Mouse (Mus musculus): Measurements from ENCODE around the gene Cacna2d3.

The Cacna2d3 gene

GRCm38 (mm10) chr14:29324430-29324782 lies 397.3 kb downstream of the Cacna2d3 start:
- H3K9me3 ChIP-seq (ENCODE audit: low read length), result no peaks in the 10 kb centered on the region
- no peaks in the 10 kb centered on the region for H3K4me1 ChIP-seq (replicated peaks; ENCODE audit: low read depth, low read length)
- TF ChIP-seq POU5F1 (IDR thresholded peaks at IDR 0.05; ENCODE audit: borderline replicate concordance, low read length) (no peak), CTCF (conservative IDR thresholded peaks at IDR 0.05; ENCODE audit: low read length) (no peak), NANOG (IDR thresholded peaks at IDR 0.05; ENCODE audit: borderline replicate concordance, low read length) (no peak)
- H3K27me3 ChIP-seq (ENCODE audit: insufficient read depth, low read length), result no peaks in the 10 kb centered on the region; the same call in 1 of the 2 replicates
- H3K4me3 ChIP-seq (replicated peaks; ENCODE audit: low read length), result no peak overlapping the region
- no peaks in the 10 kb centered on the region for H3K36me3 ChIP-seq (ENCODE audit: insufficient read depth, low read length)

- Histone ChIP-seq H3K9me3 (ENCODE audit: low read length) (no peaks in the 10 kb centered on the region), H3K4me1 (replicated peaks; ENCODE audit: low read depth, low read length) (no peaks in the 10 kb centered on the region), H3K36me3 (ENCODE audit: insufficient read depth, low read length) (no peaks in the 10 kb centered on the region), H3K4me3 (replicated peaks; ENCODE audit: low read length) (no peak overlapping the region), H3K27me3 (ENCODE audit: insufficient read depth, low read length) (no peaks in the 10 kb centered on the region; the same call in 1 of the 2 replicates)
- TF ChIP-seq POU5F1 (IDR thresholded peaks at IDR 0.05; ENCODE audit: borderline replicate concordance, low read length) (no peak), NANOG (IDR thresholded peaks at IDR 0.05; ENCODE audit: borderline replicate concordance, low read length) (no peak), CTCF (conservative IDR thresholded peaks at IDR 0.05; ENCODE audit: low read length) (no peak)
Measured at GRCm38 (mm10) chr14:29323718-29324429, 397.8 kb downstream of the Cacna2d3 start.

GRCm38 (mm10) chr14:29313431-29313830 lies 408.2 kb downstream of the Cacna2d3 start:
- H3K27me3 ChIP-seq (ENCODE audit: insufficient read depth, low read length), result no peaks in the 10 kb centered on the region
- H3K36me3 ChIP-seq (ENCODE audit: insufficient read depth, low read length), result no peaks in the 10 kb centered on the region
- H3K4me1 ChIP-seq (replicated peaks; ENCODE audit: low read depth, low read length), result no peaks in the 10 kb centered on the region
- TF ChIP-seq CTCF (conservative IDR thresholded peaks at IDR 0.05; ENCODE audit: low read length), result no peak
- TF ChIP-seq NANOG (IDR thresholded peaks at IDR 0.05; ENCODE audit: borderline replicate concordance, low read length), result no peak
- no peak for TF ChIP-seq POU5F1 (IDR thresholded peaks at IDR 0.05; ENCODE audit: borderline replicate concordance, low read length)
- peaks cover 8% of the 10 kb centered on the region; the same call in 1 of the 2 replicates for H3K9me3 ChIP-seq (ENCODE audit: low read length)
- H3K4me3 ChIP-seq (replicated peaks; ENCODE audit: low read length), result no peak overlapping the region

GRCm38 (mm10) chr14:29305623-29306022 lies 416.0 kb downstream of the Cacna2d3 start:
- no peaks in the 10 kb centered on the region for H3K4me1 ChIP-seq (replicated peaks; ENCODE audit: low read depth, low read length)
- no peaks in the 10 kb centered on the region for H3K27me3 ChIP-seq (ENCODE audit: insufficient read depth, low read length)
- H3K9me3 ChIP-seq (ENCODE audit: low read length), result no peaks in the 10 kb centered on the region
- H3K36me3 ChIP-seq (ENCODE audit: insufficient read depth, low read length), result no peaks in the 10 kb centered on the region
- no peak overlapping the region for H3K4me3 ChIP-seq (replicated peaks; ENCODE audit: low read length)
- TF ChIP-seq NANOG (IDR thresholded peaks at IDR 0.05; ENCODE audit: borderline replicate concordance, low read length), result no peak
- TF ChIP-seq POU5F1 (IDR thresholded peaks at IDR 0.05; ENCODE audit: borderline replicate concordance, low read length), result no peak
- TF ChIP-seq CTCF (conservative IDR thresholded peaks at IDR 0.05; ENCODE audit: low read length), result no peak

DNA sequence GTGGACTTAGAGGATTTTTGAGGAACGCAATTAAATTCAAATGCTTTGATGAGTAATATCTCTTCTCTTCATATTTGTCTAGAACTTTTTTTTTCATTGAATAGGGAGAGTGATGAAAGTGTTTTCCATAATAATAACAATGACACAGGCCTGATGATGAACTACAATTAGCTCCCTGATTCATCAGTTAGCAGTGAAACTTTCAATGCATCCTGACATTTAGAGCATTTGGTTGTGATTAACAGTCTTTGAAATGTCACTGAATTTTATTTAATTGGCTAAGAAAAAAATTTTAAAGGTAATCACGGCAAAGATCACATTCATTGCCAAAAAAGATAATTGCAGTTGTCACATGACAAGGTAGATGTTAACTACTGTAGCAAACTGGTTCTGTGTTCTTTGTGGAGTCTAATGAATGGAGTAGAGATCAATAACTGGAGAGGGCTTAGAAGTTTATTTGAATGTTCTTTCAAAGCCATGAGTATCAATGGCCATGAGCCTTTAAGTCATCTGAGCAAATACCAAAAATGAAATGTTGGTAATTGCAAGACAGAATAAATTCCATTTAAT lies 425.4 kb downstream of the Cacna2d3 start:
- TF ChIP-seq POU5F1 (IDR thresholded peaks at IDR 0.05; ENCODE audit: borderline replicate concordance, low read length), result no peak
- H3K36me3 ChIP-seq (ENCODE audit: insufficient read depth, low read length), result no peaks in the 10 kb centered on the region
- H3K4me1 ChIP-seq (replicated peaks; ENCODE audit: low read depth, low read length), result no peaks in the 10 kb centered on the region
- H3K4me3 ChIP-seq (replicated peaks; ENCODE audit: low read length), result no peak overlapping the region
- no peaks in the 10 kb centered on the region for H3K9me3 ChIP-seq (ENCODE audit: low read length)
- no peaks in the 10 kb centered on the region for H3K27me3 ChIP-seq (ENCODE audit: insufficient read depth, low read length)

GRCm38 (mm10) chr14:29278901-29279300 lies 442.8 kb downstream of the Cacna2d3 start:
- no peaks in the 10 kb centered on the region for H3K9me3 ChIP-seq (ENCODE audit: low read length)
- H3K4me1 ChIP-seq (replicated peaks; ENCODE audit: low read depth, low read length), result no peaks in the 10 kb centered on the region
- no peaks in the 10 kb centered on the region for H3K27me3 ChIP-seq (ENCODE audit: insufficient read depth, low read length)
- H3K4me3 ChIP-seq (replicated peaks; ENCODE audit: low read length), result no peak overlapping the region
- TF ChIP-seq POU5F1 (IDR thresholded peaks at IDR 0.05; ENCODE audit: borderline replicate concordance, low read length), result no peak
- no peak for TF ChIP-seq NANOG (IDR thresholded peaks at IDR 0.05; ENCODE audit: borderline replicate concordance, low read length)
- no peak for TF ChIP-seq CTCF (conservative IDR thresholded peaks at IDR 0.05; ENCODE audit: low read length)
- no peaks in the 10 kb centered on the region for H3K36me3 ChIP-seq (ENCODE audit: insufficient read depth, low read length)

DNA sequence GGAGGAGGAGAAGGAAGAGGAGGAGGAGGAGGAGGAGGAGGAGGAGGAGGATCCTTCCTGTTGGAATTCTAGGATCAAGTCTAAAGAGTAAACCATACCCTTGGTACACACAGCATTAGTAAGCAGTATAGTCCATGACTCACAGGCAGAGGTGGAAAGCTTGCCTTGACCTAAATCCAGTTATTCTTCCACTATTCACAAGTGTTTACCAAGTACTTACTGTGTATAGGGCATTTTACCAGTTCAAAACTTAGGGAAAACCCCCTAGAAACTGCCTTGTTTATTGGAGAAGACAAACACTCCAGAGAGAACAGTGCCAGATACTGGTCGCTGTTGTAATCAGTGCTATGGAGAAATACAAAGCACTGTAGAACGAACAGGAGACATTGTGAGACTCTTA lies 443.3 kb downstream of the Cacna2d3 start:
- Histone ChIP-seq H3K4me1 (replicated peaks; ENCODE audit: low read depth, low read length) (no peaks in the 10 kb centered on the region), H3K27me3 (ENCODE audit: insufficient read depth, low read length) (no peaks in the 10 kb centered on the region), H3K36me3 (ENCODE audit: insufficient read depth, low read length) (no peaks in the 10 kb centered on the region), H3K4me3 (replicated peaks; ENCODE audit: low read length) (no peak overlapping the region), H3K9me3 (ENCODE audit: low read length) (no peaks in the 10 kb centered on the region)
- TF ChIP-seq CTCF (conservative IDR thresholded peaks at IDR 0.05; ENCODE audit: low read length) (no peak), POU5F1 (IDR thresholded peaks at IDR 0.05; ENCODE audit: borderline replicate concordance, low read length) (no peak), NANOG (IDR thresholded peaks at IDR 0.05; ENCODE audit: borderline replicate concordance, low read length) (no peak)

GRCm38 (mm10) chr14:29277701-29278100 lies 444.0 kb downstream of the Cacna2d3 start:
- Histone ChIP-seq H3K27me3 (ENCODE audit: insufficient read depth, low read length) (no peaks in the 10 kb centered on the region), H3K4me1 (replicated peaks; ENCODE audit: low read depth, low read length) (no peaks in the 10 kb centered on the region), H3K9me3 (ENCODE audit: low read length) (no peaks in the 10 kb centered on the region), H3K4me3 (replicated peaks; ENCODE audit: low read length) (no peak overlapping the region), H3K36me3 (ENCODE audit: insufficient read depth, low read length) (no peaks in the 10 kb centered on the region)
- TF ChIP-seq POU5F1 (IDR thresholded peaks at IDR 0.05; ENCODE audit: borderline replicate concordance, low read length), result no peak
- TF ChIP-seq CTCF (conservative IDR thresholded peaks at IDR 0.05; ENCODE audit: low read length), result no peak
- no peak for TF ChIP-seq NANOG (IDR thresholded peaks at IDR 0.05; ENCODE audit: borderline replicate concordance, low read length)

- Histone ChIP-seq H3K36me3 (ENCODE audit: insufficient read depth, low read length) (no peaks in the 10 kb centered on the region), H3K9me3 (ENCODE audit: low read length) (no peaks in the 10 kb centered on the region), H3K4me1 (replicated peaks; ENCODE audit: low read depth, low read length) (peaks cover 19% of the 10 kb centered on the region), H3K4me3 (replicated peaks; ENCODE audit: low read length) (no peak overlapping the region), H3K27me3 (ENCODE audit: insufficient read depth, low read length) (no peaks in the 10 kb centered on the region)
- TF ChIP-seq CTCF (conservative IDR thresholded peaks at IDR 0.05; ENCODE audit: low read length), result no peak
- no peak for TF ChIP-seq NANOG (IDR thresholded peaks at IDR 0.05; ENCODE audit: borderline replicate concordance, low read length)
- no peak for TF ChIP-seq POU5F1 (IDR thresholded peaks at IDR 0.05; ENCODE audit: borderline replicate concordance, low read length)
Measured at GRCm38 (mm10) chr14:29273890-29274289, 447.8 kb downstream of the Cacna2d3 start.

Measured in E14TG2a.4 (cell line).